Mouse (Mus musculus): ENCODE data around the gene Tns4. TPM values are rescaled to one million over a fixed set of nuclear protein-coding genes. Genes with fewer than 3 reads are reported as not detected.

The Tns4 gene
- polyA plus RNA-seq, 1 experiment, result not detected

DNA sequence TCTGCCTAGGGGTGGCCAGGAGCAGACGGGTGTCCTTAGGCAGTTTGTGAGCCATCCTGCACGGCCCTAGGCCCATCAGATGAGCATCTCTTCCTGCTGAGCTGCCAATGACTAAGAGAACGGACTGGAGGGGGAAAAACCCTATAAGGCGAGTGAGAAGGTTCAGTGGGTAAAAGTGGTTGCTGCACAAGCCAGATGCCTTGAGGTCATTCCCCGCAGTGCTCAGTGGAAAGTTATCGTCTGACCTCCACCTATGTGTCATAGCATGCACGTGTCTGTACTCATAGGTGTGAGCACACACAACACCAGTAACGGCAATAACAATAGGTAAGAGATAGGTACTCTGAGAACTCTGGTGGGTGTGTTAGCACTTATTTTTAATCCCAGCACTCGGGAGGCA lies 9.8 kb upstream of the Tns4 start:
- TF ChIP-seq CTCF (IDR thresholded peaks at IDR 0.05; ENCODE audit: insufficient read depth, low read depth, low read length) (no peak), POLR2A (IDR thresholded peaks at IDR 0.05; ENCODE audit: insufficient read depth, low read depth, low read length) (no peak)
- H3K27ac ChIP-seq (ENCODE audit: insufficient read depth, low read depth, low read length), result no peak overlapping the region
- H3K4me1 ChIP-seq (ENCODE audit: control insufficient read depth, insufficient read depth, low read length), result no peaks in the 10 kb centered on the region; the same call in 1 of the 2 replicates
- 94% methylated on average over 9 of the region's 9 CpGs for WGBS
- H3K4me3 ChIP-seq (ENCODE audit: insufficient read depth, low read depth, low read length), result no peak overlapping the region

DNA sequence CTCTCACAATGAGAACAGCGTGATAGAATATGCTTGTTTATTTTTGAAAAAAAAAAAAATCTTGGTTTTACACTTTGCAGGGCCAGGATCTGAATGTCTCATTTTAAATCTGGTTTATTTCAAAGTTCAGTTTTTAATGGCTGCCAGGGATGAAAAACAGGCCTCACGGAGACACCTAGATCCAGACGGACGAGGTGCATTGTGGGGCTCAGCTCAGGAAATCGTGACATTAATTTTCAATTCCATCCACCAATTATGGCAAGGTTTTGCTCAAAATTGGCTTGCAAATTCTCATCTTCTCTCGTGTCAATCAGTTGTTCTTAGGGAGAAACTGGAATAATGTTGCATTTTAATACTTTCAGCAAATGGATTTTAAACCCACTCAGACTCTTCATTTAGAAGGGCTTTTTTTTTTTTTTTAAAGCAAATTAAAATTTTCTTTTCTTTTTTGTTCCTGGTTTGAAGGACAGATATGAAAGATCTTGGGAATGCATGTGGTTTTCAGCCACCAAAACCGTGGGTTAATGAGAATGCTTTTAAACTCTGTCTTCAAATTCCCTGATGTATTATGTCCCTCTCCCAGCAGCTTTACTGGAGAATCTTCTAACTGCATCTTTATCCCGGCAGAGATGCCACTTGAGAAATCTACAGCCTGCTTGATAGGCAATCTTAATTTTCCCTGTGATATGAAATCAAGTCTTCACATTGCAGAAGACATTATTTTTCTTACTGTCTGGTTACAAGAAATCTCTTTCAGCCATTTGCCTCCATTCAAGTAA lies 8.1 kb upstream of the Tns4 start:
- H3K4me1 ChIP-seq (ENCODE audit: control insufficient read depth, insufficient read depth, low read length), result no peaks in the 10 kb centered on the region; the same call in 1 of the 2 replicates
- no peak for TF ChIP-seq POLR2A (IDR thresholded peaks at IDR 0.05; ENCODE audit: insufficient read depth, low read depth, low read length)
- TF ChIP-seq CTCF (IDR thresholded peaks at IDR 0.05; ENCODE audit: insufficient read depth, low read depth, low read length), result no peak
- H3K27ac ChIP-seq (ENCODE audit: insufficient read depth, low read depth, low read length), result no peak overlapping the region
- H3K4me3 ChIP-seq (ENCODE audit: insufficient read depth, low read depth, low read length), result no peak overlapping the region
- WGBS, result 90% methylated on average over 8 of the region's 8 CpGs

DNA sequence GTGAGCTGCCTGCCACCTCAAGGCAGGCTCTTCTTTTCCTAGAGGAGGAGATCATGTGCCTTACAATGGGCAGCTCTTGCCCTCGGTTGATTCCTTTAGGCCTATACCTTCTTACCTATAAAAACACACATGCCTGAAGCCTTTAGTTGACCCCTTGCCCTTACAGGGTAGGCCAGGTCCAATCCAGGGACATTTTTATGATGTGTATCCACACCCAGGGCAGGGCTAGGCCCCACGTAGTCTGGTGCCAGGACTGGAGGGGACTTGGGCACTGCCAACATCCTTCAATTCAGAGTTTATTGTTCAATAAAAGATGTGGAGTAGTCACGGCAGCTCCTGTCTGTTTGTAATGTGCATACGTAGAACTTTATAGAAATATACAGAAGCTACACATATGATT lies 7.3 kb upstream of the Tns4 start:
- no peak overlapping the region for H3K27ac ChIP-seq (ENCODE audit: insufficient read depth, low read depth, low read length)
- WGBS, result 93% methylated on average over 4 of the region's 4 CpGs
- TF ChIP-seq CTCF (IDR thresholded peaks at IDR 0.05; ENCODE audit: insufficient read depth, low read depth, low read length) (no peak), POLR2A (IDR thresholded peaks at IDR 0.05; ENCODE audit: insufficient read depth, low read depth, low read length) (no peak)
- no peaks in the 10 kb centered on the region; the same call in 1 of the 2 replicates for H3K4me1 ChIP-seq (ENCODE audit: control insufficient read depth, insufficient read depth, low read length)
- H3K4me3 ChIP-seq (ENCODE audit: insufficient read depth, low read depth, low read length), result no peak overlapping the region

DNA sequence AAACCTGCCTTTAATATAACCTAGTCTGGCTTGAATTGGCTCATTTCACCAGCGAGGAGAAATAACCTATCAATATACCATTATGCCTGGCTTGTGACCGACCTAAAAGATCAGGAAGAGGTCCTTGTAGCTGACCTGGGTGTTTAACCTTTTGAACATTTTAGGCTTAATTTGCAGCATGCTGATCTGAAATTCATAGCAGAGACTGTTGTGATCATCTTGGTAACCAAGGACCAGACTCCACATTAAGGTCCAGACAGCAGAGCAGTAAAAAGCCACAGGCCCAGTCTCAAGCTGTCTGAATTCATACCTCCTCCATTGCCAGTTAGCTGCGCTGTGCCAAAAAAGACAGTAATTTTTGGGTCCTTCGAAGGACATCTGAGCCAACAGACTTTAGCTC lies 6.7 kb upstream of the Tns4 start:
- 83% methylated on average over 4 of the region's 4 CpGs for WGBS
- no peak for TF ChIP-seq CTCF (IDR thresholded peaks at IDR 0.05; ENCODE audit: insufficient read depth, low read depth, low read length)
- no peak for TF ChIP-seq POLR2A (IDR thresholded peaks at IDR 0.05; ENCODE audit: insufficient read depth, low read depth, low read length)
- no peaks in the 10 kb centered on the region; the same call in 1 of the 2 replicates for H3K4me1 ChIP-seq (ENCODE audit: control insufficient read depth, insufficient read depth, low read length)
- H3K4me3 ChIP-seq (ENCODE audit: insufficient read depth, low read depth, low read length), result no peak overlapping the region
- H3K27ac ChIP-seq (ENCODE audit: insufficient read depth, low read depth, low read length), result no peak overlapping the region

DNA sequence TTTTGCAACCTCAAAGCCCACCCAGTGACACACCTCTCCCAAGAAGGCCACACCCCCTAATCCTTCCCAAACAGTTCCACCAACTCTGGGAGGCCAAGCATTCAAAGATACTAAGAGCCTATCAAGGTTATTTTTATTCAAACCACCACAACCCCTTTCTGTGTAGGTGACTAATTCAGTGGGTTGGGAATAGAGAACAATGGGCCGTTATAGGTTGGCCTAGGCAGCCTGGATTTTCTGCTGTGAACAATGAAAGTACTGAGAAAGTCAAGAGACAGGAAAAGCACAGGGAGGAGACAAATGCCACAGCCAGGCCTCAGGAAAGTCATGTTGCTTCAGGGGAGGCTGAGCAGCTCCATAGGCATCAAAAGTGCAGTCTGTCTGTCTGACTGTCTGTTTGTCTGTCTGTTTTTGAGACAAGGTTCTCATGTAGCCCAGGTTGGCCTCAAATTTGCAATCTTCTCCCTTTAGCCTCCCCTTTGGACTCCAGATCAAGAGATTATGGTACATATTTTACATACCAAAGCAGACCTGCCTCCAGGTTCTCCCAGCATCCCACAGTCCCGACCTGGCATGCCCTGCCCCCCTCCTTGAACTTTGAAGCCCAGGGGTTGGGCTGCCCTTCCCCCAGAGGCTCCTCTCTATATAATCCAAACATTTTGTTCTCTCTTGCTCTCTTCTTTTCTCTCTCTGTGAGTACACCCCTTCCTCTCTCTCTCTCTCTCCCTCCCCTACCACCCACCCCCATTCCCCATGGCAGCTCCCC lies 6.0 kb upstream of the Tns4 start:
- Histone ChIP-seq H3K4me3 (ENCODE audit: insufficient read depth, low read depth, low read length) (no peak overlapping the region), H3K4me1 (ENCODE audit: control insufficient read depth, insufficient read depth, low read length) (no peaks in the 10 kb centered on the region; the same call in 1 of the 2 replicates), H3K27ac (ENCODE audit: insufficient read depth, low read depth, low read length) (no peak overlapping the region)
- TF ChIP-seq POLR2A (IDR thresholded peaks at IDR 0.05; ENCODE audit: insufficient read depth, low read depth, low read length) (no peak), CTCF (IDR thresholded peaks at IDR 0.05; ENCODE audit: insufficient read depth, low read depth, low read length) (no peak)
- 46% methylated on average over 2 of the region's 2 CpGs for WGBS

DNA sequence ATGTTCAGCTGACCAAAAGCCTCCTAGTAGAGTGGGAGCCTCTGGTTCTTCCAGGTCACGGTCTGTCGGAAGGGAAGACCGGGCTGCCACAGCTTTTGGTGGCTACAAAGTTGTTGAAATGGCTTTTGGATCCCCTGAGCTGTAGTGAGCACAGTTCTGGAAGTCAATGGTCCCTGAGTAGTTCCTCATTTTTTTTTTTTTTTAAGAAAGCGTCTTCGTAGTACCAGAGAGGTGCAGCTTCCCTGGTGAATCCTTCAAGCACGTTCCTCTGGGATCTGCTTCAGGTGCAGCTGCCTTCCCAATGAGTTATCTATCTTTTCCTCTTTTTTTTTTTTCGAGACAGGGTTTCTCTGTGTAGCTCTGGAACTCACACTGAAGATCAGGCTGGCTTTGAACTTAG lies 4.6 kb upstream of the Tns4 start:
- Histone ChIP-seq H3K4me3 (ENCODE audit: insufficient read depth, low read depth, low read length) (no peak overlapping the region), H3K27ac (ENCODE audit: insufficient read depth, low read depth, low read length) (no peak overlapping the region), H3K4me1 (ENCODE audit: control insufficient read depth, insufficient read depth, low read length) (no peaks in the 10 kb centered on the region; the same call in none of the 2 replicates)
- TF ChIP-seq CTCF (IDR thresholded peaks at IDR 0.05; ENCODE audit: insufficient read depth, low read depth, low read length), result no peak
- no peak for TF ChIP-seq POLR2A (IDR thresholded peaks at IDR 0.05; ENCODE audit: insufficient read depth, low read depth, low read length)
- 96% methylated on average over 7 of the region's 7 CpGs for WGBS

DNA sequence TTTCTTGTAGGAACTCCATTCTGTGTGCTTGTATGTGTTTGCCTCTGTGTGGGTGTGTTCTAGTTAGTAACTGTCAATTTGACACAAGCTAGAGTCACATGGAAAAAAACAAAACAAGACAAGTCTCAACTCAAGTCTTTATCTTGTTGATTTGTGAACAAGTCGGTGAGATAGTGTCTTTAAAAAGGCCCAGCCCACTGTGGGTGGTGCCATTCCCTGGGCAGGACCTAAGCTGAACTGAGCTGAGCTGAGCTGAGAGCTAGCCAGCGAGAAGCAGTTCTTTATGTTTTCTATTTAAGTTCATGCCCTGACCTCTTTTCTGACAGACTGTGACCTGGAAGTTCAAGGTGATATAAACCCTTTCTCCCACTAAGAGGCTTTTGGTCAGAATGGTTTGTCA lies 2.6 kb upstream of the Tns4 start:
- Histone ChIP-seq H3K4me3 (ENCODE audit: insufficient read depth, low read depth, low read length) (no peak overlapping the region), H3K4me1 (ENCODE audit: control insufficient read depth, insufficient read depth, low read length) (peaks cover 4% of the 10 kb centered on the region), H3K27ac (ENCODE audit: insufficient read depth, low read depth, low read length) (no peak overlapping the region)
- TF ChIP-seq CTCF (IDR thresholded peaks at IDR 0.05; ENCODE audit: insufficient read depth, low read depth, low read length) (no peak), POLR2A (IDR thresholded peaks at IDR 0.05; ENCODE audit: insufficient read depth, low read depth, low read length) (no peak)
- WGBS, result 67% methylated on average over 2 of the region's 2 CpGs

DNA sequence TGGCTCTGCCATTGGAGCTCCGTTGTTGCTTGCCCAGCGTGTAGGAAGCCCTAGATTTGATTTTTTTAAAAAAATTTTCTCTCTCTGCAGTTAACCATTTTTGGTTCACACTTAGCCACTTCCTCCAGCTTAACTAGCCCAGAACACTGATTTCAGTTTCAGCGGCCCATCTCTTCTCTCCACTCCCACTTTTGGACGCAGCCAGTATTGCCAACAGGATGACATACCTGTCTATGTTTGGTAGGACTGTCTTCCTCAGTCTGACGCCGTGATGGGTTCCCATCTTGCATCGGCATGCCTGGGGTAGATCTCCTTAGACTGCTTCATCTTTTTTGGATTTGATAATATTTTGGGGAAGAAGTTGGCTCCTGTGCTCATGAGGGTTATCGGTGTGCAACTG lies 1.3 kb upstream of the Tns4 start:
- TF ChIP-seq CTCF (IDR thresholded peaks at IDR 0.05; ENCODE audit: insufficient read depth, low read depth, low read length) (no peak), POLR2A (IDR thresholded peaks at IDR 0.05; ENCODE audit: insufficient read depth, low read depth, low read length) (no peak)
- no peak overlapping the region for H3K27ac ChIP-seq (ENCODE audit: insufficient read depth, low read depth, low read length)
- no peak overlapping the region for H3K4me3 ChIP-seq (ENCODE audit: insufficient read depth, low read depth, low read length)
- H3K4me1 ChIP-seq (ENCODE audit: control insufficient read depth, insufficient read depth, low read length), result peaks cover 4% of the 10 kb centered on the region
- WGBS, result 94% methylated on average over 8 of the region's 8 CpGs

DNA sequence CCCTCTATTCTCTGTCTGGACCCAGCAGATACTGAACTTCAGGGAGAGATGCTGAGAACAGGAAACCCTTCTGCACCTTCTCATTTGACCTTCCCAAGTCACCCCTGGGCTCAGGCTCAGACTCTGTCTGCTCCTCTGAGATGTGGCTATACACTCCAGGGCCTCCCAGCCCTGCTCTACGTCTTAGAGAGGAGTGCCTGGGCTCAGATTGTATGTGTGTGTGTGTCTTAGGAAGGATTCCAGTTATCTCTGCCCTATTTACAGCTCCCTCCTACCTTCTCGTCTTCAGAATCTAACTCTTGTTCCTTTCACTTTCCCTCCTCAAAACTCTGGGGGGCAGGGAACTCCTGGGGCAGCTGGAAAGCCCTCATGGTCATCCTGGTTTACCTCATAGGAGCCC lies 620 bp downstream of the Tns4 start:
- Histone ChIP-seq H3K27ac (ENCODE audit: insufficient read depth, low read depth, low read length) (no peak overlapping the region), H3K4me3 (ENCODE audit: insufficient read depth, low read depth, low read length) (no peak overlapping the region), H3K4me1 (ENCODE audit: control insufficient read depth, insufficient read depth, low read length) (peaks cover 6% of the 10 kb centered on the region)
- TF ChIP-seq CTCF (IDR thresholded peaks at IDR 0.05; ENCODE audit: insufficient read depth, low read depth, low read length) (no peak), POLR2A (IDR thresholded peaks at IDR 0.05; ENCODE audit: insufficient read depth, low read depth, low read length) (no peak)
- WGBS, result 59% methylated on average over 2 of the region's 2 CpGs
